Mouse (Mus musculus) spleen, adult 2 months (tissue): Measurements from ENCODE around the gene Ildr1.

Experiments used
- CTCF ChIP-seq: fragments of 200-500 bp; IDR thresholded peaks from 2 replicates; pipeline ENCODE4 v1.5.1; 2011; ENCODE audit warnings: mild to moderate bottlenecking, inconsistent platforms; ENCODE audit not compliant: insufficient read depth, insufficient read length, insufficient replicate concordance; ENCODE audit errors: extremely low read depth
- POLR2A ChIP-seq: fragments of 200-500 bp; IDR thresholded peaks from 2 replicates; pipeline ENCODE4 v1.6.1; 2011; ENCODE audit warnings: low read depth, low read length, inconsistent platforms

DNA sequence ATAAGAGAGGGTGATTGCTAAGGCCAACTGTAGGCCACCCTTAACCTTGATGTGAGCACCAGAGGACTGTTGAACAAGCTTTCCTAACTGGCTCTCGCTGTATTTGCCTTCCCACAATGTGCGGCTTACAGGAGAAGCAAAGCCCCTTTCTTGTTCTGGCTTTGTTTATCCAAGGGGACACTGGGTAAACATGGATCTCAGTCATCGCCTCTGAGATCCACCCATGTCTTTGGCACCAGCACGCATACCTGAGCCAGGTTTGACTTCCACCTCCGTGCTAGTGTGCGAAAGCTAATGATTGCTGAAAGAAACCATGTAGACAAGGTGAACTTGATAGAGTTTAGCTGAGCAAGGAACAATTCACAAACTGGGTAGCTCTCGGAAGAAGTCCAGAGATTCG, 49.8 kb downstream of the Ildr1 start:
- no peak for TF ChIP-seq POLR2A
- no peak for TF ChIP-seq CTCF
